Mouse (Mus musculus) frontal cortex, postnatal 25 days (tissue): Measurements from ENCODE around the gene Kif4.

ENCODE experiments used
- DNase-seq, 2 experiments: peaks; one replicate each; pipeline ENCODE4 v3.0.0; 2022; ENCODE audit warnings: low spot score in 2 of 2

Gene Kif4

DNA sequence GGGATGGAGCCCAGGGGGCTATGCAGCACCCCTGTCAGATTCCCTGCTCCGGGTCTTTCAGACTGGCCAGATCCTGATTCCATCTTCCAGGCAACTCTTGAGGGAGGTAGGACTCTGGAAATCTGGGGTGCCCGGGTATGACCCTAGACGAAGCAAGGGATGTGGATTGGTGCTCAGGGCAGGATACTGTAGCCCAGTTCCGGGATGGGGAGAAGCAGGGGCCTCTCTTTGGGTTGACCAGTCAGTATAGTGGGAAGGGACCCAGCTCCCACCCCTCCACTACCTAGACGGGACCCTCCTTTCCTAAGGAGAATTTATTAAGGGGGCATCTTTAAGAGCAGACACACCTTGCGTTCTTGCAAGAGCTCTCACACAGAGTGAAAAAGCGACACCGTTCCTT lies 104.7 kb downstream of the Kif4 start:
- DNase-seq: no peak

DNA sequence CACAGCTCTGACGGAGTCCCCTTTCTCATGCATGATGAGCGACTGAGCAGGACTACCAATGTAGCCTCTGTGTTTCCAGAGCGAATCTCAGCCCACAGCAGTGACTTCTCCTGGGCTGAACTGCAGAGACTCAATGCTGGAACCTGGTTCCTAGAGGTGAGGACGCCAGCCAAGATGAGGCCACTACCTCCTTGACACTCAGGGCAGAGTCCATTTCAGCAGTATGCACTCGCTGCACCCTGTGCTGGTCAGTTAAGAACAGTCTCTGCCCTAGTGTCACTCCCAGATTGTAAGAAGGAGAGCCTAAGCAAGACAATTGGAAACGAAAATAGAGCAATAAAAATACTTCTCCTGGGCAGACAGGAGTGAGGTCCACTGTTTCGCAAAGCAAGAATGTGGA lies 108.8 kb downstream of the Kif4 start:
- DNase-seq: no peak

- DNase-seq: peak; percentile 33 to 49
Observed at GRCm38 (mm10) chrX:100738918-100739317, 113.4 kb downstream of the Kif4 start.

GRCm38 (mm10) chrX:100739443-100739842 lies 113.9 kb downstream of the Kif4 start:
- DNase-seq: no peak

GRCm38 (mm10) chrX:100740785-100741184 lies 115.2 kb downstream of the Kif4 start:
- no peak for DNase-seq

DNA sequence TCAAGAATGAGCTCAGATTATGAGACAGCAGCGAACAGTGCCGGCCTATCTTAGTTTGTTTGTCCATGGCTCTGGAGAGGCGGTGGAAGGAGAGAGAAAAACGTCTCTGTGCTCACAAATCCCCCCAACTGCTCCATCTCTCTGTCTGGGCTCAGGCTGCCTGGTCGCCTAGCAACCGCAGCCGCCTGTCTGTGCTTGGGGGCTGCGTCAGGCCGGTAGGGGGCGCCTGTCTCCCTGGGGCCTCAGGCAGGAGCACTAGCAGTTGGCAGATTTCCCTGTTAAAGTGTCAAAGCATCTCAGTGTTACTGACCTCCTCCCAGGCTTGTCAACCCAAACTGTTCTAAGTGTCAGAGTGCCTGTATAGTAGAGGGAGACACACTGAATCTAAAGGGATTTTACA lies 116.4 kb downstream of the Kif4 start:
- DNase-seq: peak; percentile 62 to 77

DNA sequence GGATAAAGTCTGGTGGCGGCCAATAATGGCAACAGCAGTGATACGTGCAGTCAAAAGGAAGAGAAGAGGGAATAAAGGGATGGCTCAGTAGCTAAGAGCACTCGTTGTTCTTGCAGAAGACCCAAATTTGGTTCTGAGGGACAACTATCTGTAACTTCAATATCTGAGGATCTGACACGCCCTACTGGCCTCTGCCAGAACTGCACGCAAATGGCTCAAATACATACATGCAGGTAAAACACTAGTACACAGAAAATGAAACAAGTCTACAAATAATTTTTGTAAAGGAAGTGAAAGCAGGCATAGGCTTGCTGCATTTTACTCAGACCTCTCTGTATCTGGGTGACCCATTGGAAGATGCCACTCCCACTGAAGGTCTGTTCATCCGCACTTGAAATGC lies 140.3 kb downstream of the Kif4 start:
- DNase-seq: no peak

DNA sequence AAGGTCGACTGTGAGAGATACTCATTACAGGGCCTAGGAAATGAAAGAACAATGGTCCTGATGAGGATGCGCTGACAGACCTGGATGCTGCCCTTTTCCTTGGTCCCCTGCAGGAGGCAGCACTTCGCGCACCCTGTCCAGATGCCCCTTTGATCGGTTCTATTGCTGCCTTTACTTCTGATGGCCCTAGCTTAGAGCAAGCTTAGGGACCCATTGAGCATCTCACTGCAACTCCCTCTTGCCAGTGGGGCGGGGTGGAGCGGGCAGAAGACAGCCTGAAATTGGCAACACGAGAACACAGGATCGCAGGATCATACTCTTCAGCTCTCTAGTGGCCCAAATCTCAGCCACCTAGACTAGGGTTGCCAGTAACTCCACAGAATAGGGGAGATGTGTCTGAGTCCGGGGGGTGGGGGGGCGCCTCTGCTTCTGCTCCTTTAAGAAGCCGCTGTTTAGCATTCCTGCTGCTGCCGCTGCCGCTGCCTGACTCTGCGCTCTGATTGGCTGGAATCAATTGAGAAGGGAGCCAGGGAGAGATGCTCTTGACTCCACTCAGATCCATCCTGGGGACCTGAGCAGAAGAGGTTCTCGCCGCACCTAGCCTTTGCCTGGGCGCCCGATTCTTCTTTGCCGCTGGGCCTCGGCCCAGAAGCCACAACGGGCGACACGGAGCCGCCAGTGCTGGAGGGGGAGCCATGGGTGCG lies 141.8 kb downstream of the Kif4 start, which contains the start of gene Dlg3:
Gene Dlg3, plus strand, starts transcription at position 542 of the 704 bp plus-strand sequence.
- peak; percentile 20 to 46 for DNase-seq

GRCm38 (mm10) chrX:100767885-100768626 lies 142.5 kb downstream of the Kif4 start:
- no peak for DNase-seq

GRCm38 (mm10) chrX:100769281-100769680 lies 143.7 kb downstream of the Kif4 start:
- no peak for DNase-seq

- no peak for DNase-seq
Observed at GRCm38 (mm10) chrX:100774341-100774811, 148.8 kb downstream of the Kif4 start.

GRCm38 (mm10) chrX:100775405-100775804 lies 149.9 kb downstream of the Kif4 start:
- DNase-seq: no peak

- peak in 1 of 2 experiments; percentile 47 for DNase-seq
Observed at GRCm38 (mm10) chrX:100776494-100776893, 151.0 kb downstream of the Kif4 start.
